Mouse (Mus musculus): ENCODE measurements around the gene Rb1.

Gene Rb1

DNA sequence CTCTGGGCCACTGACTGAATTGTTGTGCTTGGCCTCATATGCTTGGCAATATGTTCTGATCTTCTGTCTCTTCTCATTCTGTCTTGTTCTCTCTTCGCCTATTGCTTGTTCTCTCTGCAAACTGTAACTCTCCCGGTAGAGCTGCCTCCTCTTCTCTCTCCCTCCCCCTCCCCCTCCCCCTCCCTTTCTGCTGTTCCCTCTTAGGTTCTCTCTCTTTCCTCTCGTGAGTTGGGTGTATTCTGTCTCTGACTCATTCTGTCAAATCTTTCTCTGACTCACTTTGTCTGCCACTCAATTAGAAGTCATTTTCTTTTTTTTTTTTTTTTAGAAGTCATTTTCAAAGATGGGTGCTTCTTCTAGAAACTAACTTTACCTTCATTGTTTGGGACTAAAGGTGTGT, 178.9 kb downstream of the Rb1 start:
- DNase-seq (ENCODE audit: low read depth), result peak; percentile 83

DNA sequence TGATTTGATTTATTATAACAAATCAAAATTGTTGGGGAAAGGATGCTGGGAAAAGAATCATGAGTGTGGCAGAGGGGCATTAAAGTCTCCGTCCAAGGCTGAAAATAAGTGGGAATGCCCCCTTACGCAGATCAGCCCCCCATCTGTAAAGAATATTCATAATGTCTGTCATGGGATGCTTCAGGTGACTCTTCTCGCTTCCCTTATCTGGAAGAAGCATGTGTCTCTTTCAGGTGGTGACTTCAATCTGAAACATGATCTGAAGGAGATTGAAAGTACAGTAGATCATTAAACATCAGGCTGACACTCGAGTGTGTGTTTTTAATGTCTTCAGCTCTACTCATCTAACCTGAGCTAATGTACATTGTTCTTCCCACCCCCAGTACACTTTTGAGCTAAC, 180.1 kb downstream of the Rb1 start:
- no peak for DNase-seq (ENCODE audit: low read depth)

DNA sequence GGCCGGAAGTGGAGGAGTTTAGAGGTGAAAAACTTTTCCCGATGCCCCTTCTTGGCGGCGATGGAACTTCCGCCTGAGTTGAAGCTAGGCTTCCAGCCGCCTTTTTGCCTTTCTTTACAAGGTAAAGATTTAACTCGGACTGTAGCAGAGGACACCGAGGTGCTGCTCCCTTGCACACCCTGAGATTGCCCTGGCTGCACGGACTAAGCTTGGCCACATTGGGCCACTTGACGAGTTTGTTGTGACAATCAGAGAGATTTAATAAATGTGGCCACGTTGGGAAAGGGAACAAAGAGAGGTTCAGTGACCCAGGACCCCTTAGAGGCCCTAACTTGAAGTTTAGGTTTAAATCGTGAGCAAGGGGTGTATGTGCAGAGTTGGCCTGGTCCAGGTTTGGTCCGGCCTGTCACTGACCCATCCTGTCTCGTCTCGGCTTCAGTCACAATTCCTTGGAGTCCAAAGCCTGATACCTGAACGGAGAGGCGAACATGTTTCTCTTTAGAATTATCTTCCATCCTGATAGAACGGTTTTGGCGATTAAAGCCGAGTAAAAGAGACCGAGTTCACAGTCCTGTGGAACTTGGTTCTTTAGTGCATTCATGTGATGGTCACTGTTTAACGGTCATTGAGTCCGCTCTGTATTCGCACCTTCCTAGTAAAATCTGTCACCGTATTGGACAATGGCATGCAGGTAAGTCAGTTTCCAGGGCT, 181.8 kb downstream of the Rb1 start:
- DNase-seq (ENCODE audit: low read depth), result no peak

DNA sequence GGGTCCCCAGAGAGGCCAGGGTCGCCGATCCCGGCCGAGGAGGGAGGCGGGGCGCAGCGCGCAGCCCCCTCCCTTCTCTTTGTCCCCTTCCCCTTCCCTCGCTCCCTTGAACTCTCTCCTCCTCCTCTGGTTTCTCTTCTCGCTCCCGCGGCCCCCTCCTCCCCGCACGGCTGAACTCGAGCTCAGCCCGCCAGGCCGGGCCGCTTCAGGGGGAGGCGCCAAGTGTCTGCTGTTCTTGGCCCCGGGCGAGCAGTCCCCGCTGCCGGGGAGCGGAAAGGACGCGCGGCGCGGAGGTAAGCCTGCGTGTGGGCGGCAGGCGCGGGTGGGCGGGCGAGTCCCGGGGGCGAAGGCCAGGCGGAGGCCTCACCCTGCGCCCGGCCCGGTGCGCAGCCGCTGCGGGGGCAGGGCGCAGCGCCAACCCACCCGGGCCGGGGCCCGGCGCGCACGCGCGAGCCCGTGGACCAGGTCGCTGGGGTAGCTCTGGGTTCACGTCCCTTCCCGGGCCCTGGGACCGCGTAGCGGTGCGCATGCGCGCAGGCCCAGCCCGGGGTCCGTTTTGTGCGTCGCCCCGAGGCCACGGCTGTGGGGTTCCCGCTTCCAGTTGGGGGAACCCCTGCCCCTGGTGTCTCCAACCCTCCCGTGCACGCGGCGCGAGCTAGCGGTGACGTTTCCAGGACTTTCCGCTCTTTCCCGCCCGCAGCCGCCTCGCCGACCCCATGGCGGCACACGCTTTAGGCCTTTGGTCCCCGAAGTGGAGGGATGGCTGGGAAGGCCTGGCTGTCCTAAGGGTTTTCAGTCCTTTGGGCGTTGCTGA, 182.5 kb downstream of the Rb1 start:
- peak; percentile 77 for DNase-seq (ENCODE audit: low read depth)

DNA sequence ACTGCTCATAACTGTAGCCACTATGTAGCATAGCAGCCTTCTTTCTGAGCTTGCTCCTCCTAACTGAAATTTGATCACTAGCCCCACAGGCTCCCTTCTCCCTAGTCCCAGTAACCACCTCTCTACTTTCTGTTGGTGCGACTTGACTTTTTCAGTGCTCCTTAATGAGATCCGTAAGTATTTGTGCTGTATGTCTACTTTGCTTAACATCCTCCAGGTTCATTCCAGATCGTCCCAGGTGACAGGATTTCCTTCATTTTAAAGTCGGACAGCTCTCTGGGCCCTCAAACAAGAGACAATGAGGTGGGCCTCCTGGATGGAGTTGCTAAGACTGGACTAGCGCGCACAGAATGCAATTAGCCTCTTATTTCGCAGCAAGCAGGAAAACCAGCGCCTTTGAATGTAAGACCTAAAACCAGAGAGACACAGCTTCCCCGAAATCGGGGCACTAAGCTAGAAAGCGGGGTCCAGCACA, 183.2 kb downstream of the Rb1 start:
- peak; percentile 81 for DNase-seq (ENCODE audit: low read depth)

DNA sequence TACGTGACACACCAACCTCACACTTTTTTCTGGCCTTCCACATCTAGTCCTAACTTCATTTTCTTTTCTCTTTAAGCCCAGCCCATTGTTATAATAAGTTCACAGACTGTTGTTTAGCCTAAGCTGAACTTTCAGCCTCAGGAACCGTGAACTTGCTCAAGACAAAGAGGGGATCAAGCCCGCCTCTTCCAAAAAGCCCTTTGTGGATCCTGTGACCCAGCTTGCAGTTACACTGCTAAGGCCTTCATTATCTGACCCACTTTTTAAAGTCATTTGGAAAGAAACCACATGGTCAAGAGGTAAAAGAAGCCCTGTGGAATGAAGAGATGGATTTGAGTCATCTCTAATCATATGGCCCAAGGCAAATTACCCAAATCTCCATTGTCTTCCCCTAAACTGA, 183.8 kb downstream of the Rb1 start:
- no peak for DNase-seq (ENCODE audit: low read depth)

DNA sequence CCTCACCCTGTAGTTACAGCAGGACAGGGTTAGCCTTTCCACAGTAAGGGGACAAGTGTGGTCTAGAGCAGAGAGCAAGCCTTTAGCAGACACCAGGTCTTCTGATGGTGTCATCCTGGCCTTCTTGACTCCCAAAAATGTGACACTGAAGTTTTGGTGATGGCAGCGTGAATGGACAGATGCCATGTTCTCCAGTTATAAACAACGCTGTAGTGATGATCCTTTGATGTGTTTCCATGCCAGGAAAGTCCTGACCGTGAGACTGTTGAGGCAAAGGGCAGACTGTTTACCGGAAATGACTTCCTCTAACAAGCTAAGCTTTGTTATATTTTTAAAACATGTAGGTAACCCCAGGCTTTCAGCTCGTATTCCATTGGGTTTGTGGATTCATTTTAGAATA, 185.8 kb downstream of the Rb1 start:
- no peak for DNase-seq (ENCODE audit: low read depth)

DNA sequence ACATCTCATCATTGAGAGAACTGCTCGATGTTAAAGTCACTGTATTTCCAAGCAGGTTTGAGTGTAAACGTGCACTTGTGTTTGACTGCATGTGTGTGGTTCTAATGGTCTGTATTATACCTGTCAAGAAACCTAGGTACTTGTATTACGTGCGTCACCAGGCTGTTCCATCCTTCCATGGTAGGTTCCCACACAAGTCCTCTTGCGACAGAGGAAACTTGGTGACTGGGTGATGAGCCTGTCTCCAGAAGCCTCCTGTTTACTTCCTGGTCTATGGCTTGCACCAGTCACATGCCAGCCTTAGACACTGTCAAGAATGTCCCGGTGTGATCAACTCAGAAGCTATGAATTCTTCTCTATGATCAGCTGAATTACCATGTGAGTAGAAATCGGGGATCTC, 187.1 kb downstream of the Rb1 start:
- peak; percentile 53 for DNase-seq (ENCODE audit: low read depth)

DNA sequence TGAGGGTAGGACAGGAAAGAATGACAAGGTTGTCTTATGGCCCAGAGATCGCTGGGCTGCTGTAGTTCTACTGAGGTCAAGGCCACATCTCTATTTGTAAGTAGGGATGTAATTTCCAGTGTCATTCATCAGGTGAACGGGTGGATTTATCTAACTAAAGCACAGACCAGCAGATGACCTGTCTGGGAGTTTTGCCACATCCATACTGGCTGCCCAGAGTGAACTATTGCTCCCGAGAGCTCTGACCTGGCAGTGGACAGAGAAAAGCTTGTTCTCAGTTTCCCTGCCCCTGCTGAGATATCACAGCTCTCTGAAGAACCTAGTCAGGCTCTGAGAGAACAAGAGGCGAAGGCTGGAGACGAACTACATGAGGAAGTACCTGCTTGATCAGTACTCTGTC, 188.4 kb downstream of the Rb1 start:
- no peak for DNase-seq (ENCODE audit: low read depth)

All from 416B (cell line).